Mouse (Mus musculus): ENCODE results near the gene Fbxw14.
"Not testable (repeated sequence)": the region's sequence is repeated elsewhere in the genome, so short reads cannot be mapped to it uniquely, and the experiment has no call there.

The Fbxw14 gene

DNA sequence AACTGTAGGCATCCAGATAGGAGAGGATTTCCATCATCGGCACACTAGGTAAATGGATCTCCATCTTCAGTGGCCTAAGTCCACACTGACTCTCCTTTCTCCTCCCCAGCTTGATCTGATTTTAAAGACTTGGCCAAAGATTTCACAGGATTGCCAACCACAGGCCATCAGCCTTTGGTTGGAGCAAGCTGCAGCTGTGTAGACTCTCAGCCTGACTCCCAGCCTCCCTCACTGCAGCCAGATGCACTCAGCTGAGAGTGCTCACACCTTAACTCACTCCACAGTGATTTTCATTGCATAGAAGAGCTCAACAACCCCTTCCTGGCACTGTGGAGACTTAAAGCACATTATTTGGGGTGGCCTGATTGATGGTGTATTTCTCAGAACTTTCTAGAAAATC is at the start of gene Fbxw14:
Gene Fbxw14 (minus strand): TSS at position 101 of the 400 bp plus-strand sequence.
- DNase-seq (ENCODE audit: low spot score): not testable (repeated sequence)

GRCm38 (mm10) chr9:109263041-109263440 is 24.4 kb downstream of the Fbxw14 start:
- no peak for DNase-seq (ENCODE audit: low spot score)

GRCm38 (mm10) chr9:109234654-109235053 is 52.8 kb downstream of the Fbxw14 start, which contains the start of gene Fbxw20:
Fbxw20 (minus strand) TSS chr9:109234754.
- no peak for DNase-seq (ENCODE audit: low spot score)

Measured in adipocyte (in vitro differentiated cells).